Mouse (Mus musculus) adrenal gland, adult 8-10 months (tissue): ENCODE measurements around the gene Gp9. TPM values are rescaled to one million over a fixed set of nuclear protein-coding genes. Genes with fewer than 3 reads are reported as not detected.

Source experiments
- DNase-seq: peaks from one replicate; pipeline ENCODE4 v3.0.0; 2022
- total RNA-seq, 4 experiments: library from RNA; stranded (reverse); gene quantifications; 2 replicates each; pipeline ENCODE4 v1.2.4; 2022

Gp9 gene
- total RNA-seq, 4 experiments from 2014 or later = 0.35 TPM; not detected in 3

- no peak for DNase-seq
Measured at GRCm38 (mm10) chr6:87787108-87787890, 9.4 kb downstream of the Gp9 start.

- no peak for DNase-seq
Measured at GRCm38 (mm10) chr6:87788266-87788895, 10.5 kb downstream of the Gp9 start.

GRCm38 (mm10) chr6:87788896-87789587 is 11.2 kb downstream of the Gp9 start:
- DNase-seq = no peak

GRCm38 (mm10) chr6:87789791-87790190 is 11.9 kb downstream of the Gp9 start:
- DNase-seq = no peak

GRCm38 (mm10) chr6:87790779-87791480 is 13.1 kb downstream of the Gp9 start:
- no peak for DNase-seq

- no peak for DNase-seq
Measured at GRCm38 (mm10) chr6:87791826-87792225, 14.0 kb downstream of the Gp9 start.

- no peak for DNase-seq
Measured at GRCm38 (mm10) chr6:87793821-87794510, 16.1 kb downstream of the Gp9 start.

GRCm38 (mm10) chr6:87795385-87796150 is 17.7 kb downstream of the Gp9 start:
- DNase-seq = no peak

GRCm38 (mm10) chr6:87796251-87796880 is 18.5 kb downstream of the Gp9 start:
- DNase-seq = no peak

- no peak for DNase-seq
Measured at GRCm38 (mm10) chr6:87797321-87797720, 19.4 kb downstream of the Gp9 start.

GRCm38 (mm10) chr6:87799576-87799975 is 21.7 kb downstream of the Gp9 start:
- DNase-seq = no peak

- no peak for DNase-seq
Measured at GRCm38 (mm10) chr6:87802462-87802861, 24.6 kb downstream of the Gp9 start.

GRCm38 (mm10) chr6:87804036-87804435 is 26.2 kb downstream of the Gp9 start:
- DNase-seq = no peak

- DNase-seq = no peak
Measured at GRCm38 (mm10) chr6:87804886-87805285, 27.0 kb downstream of the Gp9 start.

GRCm38 (mm10) chr6:87805448-87805847 is 27.6 kb downstream of the Gp9 start:
- no peak for DNase-seq

- DNase-seq = no peak
Measured at GRCm38 (mm10) chr6:87806028-87806427, 28.2 kb downstream of the Gp9 start.

GRCm38 (mm10) chr6:87806857-87807256 is 29.0 kb downstream of the Gp9 start:
- DNase-seq = no peak

- no peak for DNase-seq
Measured at GRCm38 (mm10) chr6:87807735-87808440, 30.0 kb downstream of the Gp9 start.

- DNase-seq = no peak
Measured at GRCm38 (mm10) chr6:87808521-87808920, 30.6 kb downstream of the Gp9 start.

- no peak for DNase-seq
Measured at GRCm38 (mm10) chr6:87809144-87809543, 31.3 kb downstream of the Gp9 start.
